Mouse (Mus musculus) spleen, postnatal 4 days (tissue): Measurements from ENCODE around the gene Tmem254b.
"Not testable (repeated sequence)": the region's sequence is repeated elsewhere in the genome, so short reads cannot be mapped to it uniquely, and the experiment has no call there.

Experiments
- DNase-seq, 2 experiments: peaks; one replicate each; pipeline ENCODE4 v3.0.0; 2022; ENCODE audit warnings: low spot score in 2 of 2

Gene Tmem254b

GRCm38 (mm10) chr14:26206926-26207247 is at the start of gene Tmem254b:
Gene Tmem254b, minus strand, starts transcription at chr14:26207041.
- not testable (repeated sequence) for DNase-seq

DNA sequence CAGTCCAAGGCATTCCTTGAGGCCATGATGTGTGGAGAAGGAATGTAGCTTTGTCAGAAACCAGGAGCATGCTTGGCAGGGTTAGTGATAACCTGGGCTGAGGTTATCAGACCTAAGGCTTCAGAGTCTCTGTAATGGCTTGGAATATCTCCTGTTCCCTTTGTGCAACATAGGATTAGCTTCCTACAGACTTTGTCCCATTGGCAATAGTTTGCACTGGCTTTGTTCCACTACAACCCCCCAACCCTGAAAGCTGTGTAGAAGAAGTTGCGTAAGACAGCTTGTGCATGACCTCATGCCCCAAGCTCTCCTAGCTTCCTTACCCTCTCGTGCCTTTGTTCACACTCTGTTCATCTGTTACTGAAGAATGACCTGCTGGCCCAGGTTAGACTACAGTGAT is 30.3 kb upstream of the Tmem254b start:
- DNase-seq: not testable (repeated sequence)

DNA sequence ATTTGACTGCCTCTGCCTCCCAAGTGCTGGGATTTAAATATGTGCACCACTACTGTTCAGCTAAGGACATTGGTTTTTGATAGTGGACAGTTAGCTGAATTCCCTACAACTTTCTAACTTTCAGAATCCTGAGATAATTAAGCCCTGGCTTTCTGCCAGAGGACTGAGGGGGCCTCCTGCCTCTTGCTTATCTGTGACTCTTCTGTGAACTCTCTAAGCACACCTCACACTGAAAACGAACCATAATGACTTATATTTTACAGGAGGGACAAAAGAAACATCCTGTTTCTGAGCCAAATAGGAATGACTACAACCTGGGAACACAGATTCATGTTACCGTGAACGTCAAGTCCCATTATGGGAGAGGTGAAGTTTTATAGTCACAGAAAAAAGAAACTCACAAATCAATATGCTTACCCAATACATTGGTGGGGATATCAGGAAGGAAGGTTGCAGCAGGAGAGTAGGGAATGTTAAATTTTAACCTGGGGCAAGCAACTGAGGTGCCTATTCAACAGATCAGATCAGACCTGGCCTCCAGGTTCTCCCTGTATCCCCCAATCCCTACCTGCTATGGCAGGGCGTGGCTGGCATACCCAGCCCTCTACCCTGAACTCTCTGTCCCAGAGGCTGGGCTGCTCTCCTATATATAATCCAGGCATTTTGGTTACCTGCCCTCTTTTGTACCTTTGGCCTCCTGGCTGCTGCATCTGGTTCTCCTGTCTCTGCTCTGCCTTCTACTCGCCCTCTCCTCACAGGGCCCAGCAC is 9.6 kb upstream of the Tmem254b start:
- DNase-seq: not testable (repeated sequence)

DNA sequence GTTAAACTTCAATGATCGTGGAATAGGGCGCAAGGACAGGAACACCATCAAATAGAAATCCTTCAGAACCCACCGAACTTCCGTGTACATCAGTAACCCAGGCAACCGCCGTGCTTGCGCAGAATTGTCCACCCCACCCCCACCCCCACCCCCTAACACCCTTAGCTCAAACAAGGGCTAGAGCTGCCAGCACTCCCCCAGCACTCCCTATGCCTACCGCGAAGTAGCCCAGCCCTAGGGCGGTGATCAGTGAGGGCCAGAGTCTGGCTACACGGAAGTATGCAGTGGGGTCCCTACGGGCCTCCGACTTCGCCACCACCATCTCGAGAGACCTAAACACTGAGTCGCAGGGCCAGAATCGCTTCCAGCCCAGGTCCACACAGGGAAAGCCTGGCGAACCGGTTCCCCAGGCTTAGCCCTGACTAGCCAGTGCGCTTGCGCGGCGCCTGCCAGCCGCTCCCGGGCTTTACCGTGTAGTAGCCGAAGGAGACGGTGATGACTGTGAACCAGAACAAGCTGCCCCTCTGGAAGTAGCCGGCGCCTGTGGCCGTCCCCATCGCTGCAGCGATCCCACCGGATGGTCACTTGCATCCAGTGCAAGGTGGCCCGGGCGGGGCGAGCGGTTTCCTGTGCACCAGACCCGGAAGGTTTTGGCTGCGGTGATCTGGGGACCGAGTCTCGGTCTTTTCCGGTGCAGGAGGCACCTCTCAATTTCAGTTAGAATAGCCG is 480 bp downstream of the Tmem254b start:
- not testable (repeated sequence) for DNase-seq

DNA sequence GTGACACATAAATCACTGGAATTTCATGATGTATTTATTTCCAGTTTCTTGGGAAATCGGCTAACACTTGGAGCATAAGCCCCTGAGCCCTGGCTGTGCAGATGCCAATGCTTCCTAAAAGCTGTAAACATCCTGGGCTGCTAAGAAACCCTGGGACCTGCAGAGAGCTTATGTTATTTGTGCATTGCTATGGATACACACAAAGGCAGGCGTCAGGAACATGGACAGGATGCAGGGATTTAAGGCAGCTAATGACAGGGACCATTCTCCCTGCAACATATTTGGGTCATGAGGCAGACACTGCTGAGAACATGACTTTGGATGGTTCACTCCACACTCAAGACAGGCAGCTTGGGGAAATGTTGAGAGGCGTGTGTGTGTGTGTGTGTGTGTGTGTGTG is 9.0 kb downstream of the Tmem254b start:
- not testable (repeated sequence) for DNase-seq

- DNase-seq: not testable (repeated sequence)
These were observed 18.5 kb downstream of the Tmem254b start for GRCm38 (mm10) chr14:26188361-26188760.

DNA sequence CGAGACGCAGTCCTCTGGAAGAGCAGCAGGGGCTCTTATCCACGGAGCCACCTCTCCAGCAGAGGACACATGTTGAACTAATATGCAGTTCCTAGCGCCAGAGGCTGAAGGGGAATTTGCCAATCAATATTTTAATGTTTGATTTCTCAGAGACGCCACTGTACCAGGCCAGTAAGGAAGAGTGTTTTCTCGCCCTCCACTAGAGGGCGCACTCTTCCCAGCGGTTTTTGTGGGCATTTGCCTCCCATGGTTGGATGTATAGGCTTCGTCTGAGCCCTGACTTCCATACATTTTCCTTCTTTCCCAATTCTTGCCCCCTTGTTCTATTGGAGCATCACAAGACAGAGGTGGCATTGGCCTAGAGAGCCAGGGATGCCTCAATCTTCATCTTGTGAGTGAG is 20.2 kb downstream of the Tmem254b start:
- DNase-seq: not testable (repeated sequence)

GRCm38 (mm10) chr14:26182380-26182779 is 24.5 kb downstream of the Tmem254b start, which contains the start of gene Plac9b:
Gene Plac9b, minus strand, starts transcription at chr14:26182480.
- DNase-seq: not testable (repeated sequence)

DNA sequence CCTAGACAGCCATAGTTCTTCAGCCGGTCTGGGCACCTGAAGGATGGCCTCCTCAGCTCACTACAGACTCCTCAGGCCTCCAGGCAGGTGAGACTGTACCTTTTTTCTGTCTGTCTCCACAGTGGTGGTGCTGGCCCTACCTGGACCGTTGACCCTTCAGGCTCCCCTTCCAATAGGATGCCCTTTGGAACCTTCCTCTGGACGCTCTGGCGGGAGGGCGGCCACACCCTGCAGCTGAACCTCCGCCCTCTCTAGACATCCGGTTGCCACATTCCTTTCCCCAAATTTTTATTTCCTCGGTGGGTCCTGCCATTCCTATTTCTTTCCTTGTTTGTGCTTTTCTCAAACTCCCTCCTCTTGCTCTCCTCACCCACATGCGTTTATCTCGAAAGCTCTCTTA is 25.2 kb downstream of the Tmem254b start:
- not testable (repeated sequence) for DNase-seq

- DNase-seq: not testable (repeated sequence)
These were observed 31.8 kb downstream of the Tmem254b start for GRCm38 (mm10) chr14:26175028-26175427.

DNA sequence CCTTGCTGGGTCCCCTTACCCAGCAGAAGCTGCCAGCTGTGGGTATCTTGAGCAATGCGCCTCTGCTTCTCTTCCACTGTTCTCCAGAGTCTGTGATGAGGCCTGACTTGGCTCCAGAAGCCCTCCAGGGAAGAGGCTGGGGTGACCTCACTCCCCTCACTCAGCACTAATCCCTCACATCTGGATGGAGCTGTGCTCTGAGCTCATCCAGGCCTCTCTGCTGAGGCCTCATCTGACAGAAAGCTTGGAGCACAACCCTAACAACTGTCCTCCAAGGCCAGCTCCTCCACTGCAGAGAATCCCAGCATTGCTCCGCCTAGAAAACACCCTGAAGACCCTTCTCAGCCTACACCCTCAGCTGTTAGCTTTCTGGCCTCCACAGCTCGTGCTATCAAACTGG is 32.9 kb downstream of the Tmem254b start:
- not testable (repeated sequence) for DNase-seq

GRCm38 (mm10) chr14:26165266-26165665 is 41.6 kb downstream of the Tmem254b start:
- not testable (repeated sequence) for DNase-seq

- not testable (repeated sequence) for DNase-seq
These were observed 44.4 kb downstream of the Tmem254b start for GRCm38 (mm10) chr14:26162423-26162822.

DNA sequence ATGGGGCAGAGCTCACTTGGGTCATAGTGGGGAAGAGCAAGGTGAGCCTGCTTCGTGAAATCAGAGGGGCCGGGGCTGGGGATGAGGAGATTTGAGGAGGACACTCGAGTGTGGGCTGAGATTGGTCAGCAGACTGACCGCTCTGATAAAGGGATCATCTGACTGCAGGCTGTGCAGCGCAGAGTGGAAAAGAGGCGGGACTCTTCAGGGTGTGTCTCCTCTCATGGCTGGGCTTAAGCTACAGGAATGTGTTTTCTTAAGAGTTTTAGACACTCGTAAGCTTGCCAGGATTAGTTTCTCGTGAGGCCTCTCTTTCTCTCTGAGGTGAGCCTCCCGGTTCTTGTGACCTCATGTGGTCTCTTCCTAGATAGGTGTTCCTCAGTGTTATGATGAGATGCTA is 45.7 kb downstream of the Tmem254b start:
- DNase-seq: not testable (repeated sequence)

- DNase-seq: not testable (repeated sequence)
These were observed 50.8 kb downstream of the Tmem254b start for GRCm38 (mm10) chr14:26156032-26156431.
